Mouse (Mus musculus) heart, embryonic 12.5 days (tissue): ENCODE data around the gene Gm867. TPM values are rescaled to one million over a fixed set of nuclear protein-coding genes. Genes with fewer than 3 reads are reported as not detected.

Source experiments
- ATAC-seq: fragments of 200-750 bp; cut with Nextera tagmentation; 2 replicates; pipeline ENCODE4 v1.8.0; 2017; ENCODE audit warnings: moderate TSS enrichment, moderate library complexity; ENCODE audit not compliant: insufficient number of reproducible peaks, low FRiP score
- H3K27ac ChIP-seq: fragments of 300-500 bp; sonication (generic); 2 replicates; pipeline ENCODE4 v1.5.1; 2016; ENCODE audit warnings: mild to moderate bottlenecking, moderate library complexity; ENCODE audit not compliant: poor library complexity, severe bottlenecking
- H3K27me3 ChIP-seq: fragments of 300-500 bp; sonication (generic); replicated peaks from 2 replicates; pipeline ENCODE4 v1.6.1; 2016; ENCODE audit warnings: mild to moderate bottlenecking, moderate library complexity
- H3K36me3 ChIP-seq: fragments of 300-500 bp; sonication (generic); 2 replicates; pipeline ENCODE4 v1.6.1; 2016; ENCODE audit warnings: mild to moderate bottlenecking, moderate library complexity
- H3K4me1 ChIP-seq: fragments of 300-500 bp; sonication (generic); replicated peaks from 2 replicates; pipeline ENCODE4 v1.6.1; 2016; ENCODE audit warnings: mild to moderate bottlenecking
- H3K4me2 ChIP-seq: fragments of 300-500 bp; sonication (generic); 2 replicates; pipeline ENCODE4 v1.6.1; 2016; ENCODE audit warnings: mild to moderate bottlenecking, moderate library complexity
- H3K4me3 ChIP-seq: fragments of 300-500 bp; sonication (generic); 2 replicates; pipeline ENCODE4 v1.5.1; 2016; ENCODE audit warnings: mild to moderate bottlenecking
- H3K9ac ChIP-seq: fragments of 300-500 bp; sonication (generic); 2 replicates; pipeline ENCODE4 v1.6.1; 2016; ENCODE audit warnings: mild to moderate bottlenecking, moderate library complexity
- H3K9me3 ChIP-seq: fragments of 300-500 bp; sonication (generic); replicated peaks from 2 replicates; pipeline ENCODE4 v1.6.1; 2016; ENCODE audit warnings: mild to moderate bottlenecking, moderate library complexity
- WGBS: fragments of 180-500 bp; shearing (Covaris S2); methylation state at CpG from one replicate; pipeline ENCODE4 v1.1.7; 2016; 5-methylcytosine and 5-hydroxymethylcytosine counted together
- polyA plus RNA-seq: library from polyadenylated mRNA; unstranded; fragments of >200 nt; fragmentation: Nextera tagmentation; extraction: Ambion mirVana; gene quantifications from 2 replicates; pipeline ENCODE4 v1.2.1, GENCODE M21; 2016

Gm867 gene
- polyA plus RNA-seq, 1 experiment from 2014 or later, result 1.1 TPM

DNA sequence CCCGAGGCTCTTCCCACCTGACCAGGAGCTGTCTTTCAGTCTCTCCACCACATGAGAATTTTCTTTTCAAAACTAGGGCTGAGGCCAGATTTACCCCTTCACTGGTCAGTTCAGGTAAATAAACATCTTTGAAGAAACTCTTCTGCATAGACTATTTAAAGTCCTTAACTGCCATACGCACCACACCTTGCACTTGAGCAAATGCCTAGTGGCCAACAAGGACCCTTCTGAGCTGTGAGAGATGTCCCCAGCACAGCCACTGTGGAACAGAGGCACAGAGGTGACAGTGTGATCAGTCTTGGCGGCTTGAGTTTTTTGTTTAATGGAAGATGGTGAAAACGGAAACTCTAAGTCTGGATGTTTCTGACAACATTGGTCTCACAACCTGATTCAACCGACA lies 21.4 kb downstream of the Gm867 start:
- H3K9me3 ChIP-seq, result no peaks in the 10 kb centered on the region
- no peak for ATAC-seq
- no peaks in the 10 kb centered on the region for H3K27me3 ChIP-seq
- no peak overlapping the region for H3K4me2 ChIP-seq
- H3K4me3 ChIP-seq, result no peak overlapping the region
- H3K4me1 ChIP-seq, result peaks cover 57% of the 10 kb centered on the region
- H3K27ac ChIP-seq, result no peak overlapping the region
- H3K36me3 ChIP-seq, result peaks cover 53% of the 10 kb centered on the region
- no peak overlapping the region for H3K9ac ChIP-seq
- 84% methylated on average over 5 of the region's 5 CpGs for WGBS

DNA sequence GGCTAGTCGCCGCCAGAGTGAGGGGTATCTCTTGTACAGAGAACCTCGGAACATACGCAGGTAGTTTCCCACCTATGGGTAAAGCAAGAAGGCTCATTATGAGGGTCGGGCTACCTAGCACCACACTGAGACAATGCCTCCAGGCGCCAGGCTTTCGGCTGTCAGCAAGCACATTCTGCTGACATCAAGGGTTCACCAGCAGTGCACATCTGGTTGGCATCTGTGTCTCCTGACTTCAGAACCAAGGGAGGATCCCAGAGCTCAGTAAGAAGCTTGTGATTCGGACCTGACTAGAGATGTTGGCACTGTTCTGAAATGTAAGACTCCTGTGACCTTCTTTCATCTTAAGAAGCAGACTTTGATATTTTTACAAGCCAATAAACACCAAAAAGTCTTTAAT lies 23.6 kb downstream of the Gm867 start:
- Histone ChIP-seq H3K27me3 (no peaks in the 10 kb centered on the region), H3K9ac (no peak overlapping the region; the same call in 1 of the 2 replicates), H3K4me1 (peaks cover 61% of the 10 kb centered on the region), H3K4me2 (no peak overlapping the region), H3K9me3 (no peaks in the 10 kb centered on the region), H3K36me3 (peaks cover 60% of the 10 kb centered on the region), H3K4me3 (no peak overlapping the region), H3K27ac (no peak overlapping the region)
- WGBS, result 76% methylated on average over 8 of the region's 8 CpGs
- ATAC-seq, result no peak

DNA sequence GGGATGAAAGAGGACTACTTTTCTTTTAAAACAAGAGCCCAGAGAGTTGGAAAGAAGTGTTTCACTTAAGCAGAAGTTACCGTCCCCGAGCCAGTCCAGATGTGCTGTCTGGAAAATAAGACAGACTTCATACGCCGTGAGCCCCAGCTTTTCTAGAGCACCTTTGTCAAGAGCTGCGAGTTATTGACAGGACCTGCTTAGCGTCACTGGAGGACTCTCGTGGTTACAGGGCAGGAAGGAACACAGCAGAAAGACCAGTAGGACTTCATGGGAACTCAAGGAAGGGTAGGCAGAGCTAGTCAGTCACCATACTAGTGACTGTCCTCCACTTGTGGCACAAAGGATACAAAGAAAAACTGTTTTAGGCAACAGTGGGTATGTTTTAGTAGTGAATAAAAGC lies 24.9 kb downstream of the Gm867 start:
- no peaks in the 10 kb centered on the region for H3K9me3 ChIP-seq
- H3K4me3 ChIP-seq, result no peak overlapping the region
- WGBS, result 32% methylated on average over 7 of the region's 7 CpGs
- ATAC-seq, result no peak
- H3K27ac ChIP-seq, result no peak overlapping the region
- H3K27me3 ChIP-seq, result no peaks in the 10 kb centered on the region
- H3K4me1 ChIP-seq, result peaks cover 61% of the 10 kb centered on the region
- peaks cover 73% of the 10 kb centered on the region for H3K36me3 ChIP-seq
- H3K9ac ChIP-seq, result no peak overlapping the region
- H3K4me2 ChIP-seq, result no peak overlapping the region

DNA sequence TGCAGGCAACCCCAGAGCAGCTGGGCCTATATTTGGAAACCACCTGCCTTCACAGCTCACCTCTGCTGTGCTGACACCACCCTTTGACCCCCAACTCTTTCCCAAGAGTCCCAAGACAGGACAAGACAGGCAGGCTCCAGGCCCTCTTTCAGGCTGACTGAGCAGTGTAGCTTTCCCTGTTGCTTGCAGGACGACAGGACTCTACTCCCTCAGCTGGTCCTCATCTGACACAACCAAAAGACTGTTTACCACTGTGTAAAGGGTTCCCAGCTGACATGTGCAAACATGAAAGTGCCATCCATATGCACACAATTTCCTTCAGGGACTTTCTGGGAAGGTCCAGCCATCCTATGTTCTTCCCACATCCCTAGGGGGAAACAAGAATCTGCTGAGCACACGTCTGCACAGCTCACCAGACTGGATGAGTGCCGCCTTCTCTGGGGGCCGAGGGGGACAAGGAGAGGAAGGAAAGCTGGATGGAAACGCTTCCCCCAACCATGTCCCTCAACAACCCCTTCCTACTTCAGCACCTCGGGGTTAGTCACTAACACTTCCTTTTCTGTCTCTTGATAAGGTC lies 27.4 kb downstream of the Gm867 start:
- Histone ChIP-seq H3K9ac (peak overlapping the region; percentile 35), H3K36me3 (peaks cover 76% of the 10 kb centered on the region), H3K4me1 (peaks cover 39% of the 10 kb centered on the region), H3K4me3 (no peak overlapping the region), H3K27me3 (no peaks in the 10 kb centered on the region), H3K9me3 (no peaks in the 10 kb centered on the region), H3K4me2 (no peak overlapping the region), H3K27ac (no peak overlapping the region)
- WGBS, result 39% methylated on average over 6 of the region's 6 CpGs
- ATAC-seq, result no peak

DNA sequence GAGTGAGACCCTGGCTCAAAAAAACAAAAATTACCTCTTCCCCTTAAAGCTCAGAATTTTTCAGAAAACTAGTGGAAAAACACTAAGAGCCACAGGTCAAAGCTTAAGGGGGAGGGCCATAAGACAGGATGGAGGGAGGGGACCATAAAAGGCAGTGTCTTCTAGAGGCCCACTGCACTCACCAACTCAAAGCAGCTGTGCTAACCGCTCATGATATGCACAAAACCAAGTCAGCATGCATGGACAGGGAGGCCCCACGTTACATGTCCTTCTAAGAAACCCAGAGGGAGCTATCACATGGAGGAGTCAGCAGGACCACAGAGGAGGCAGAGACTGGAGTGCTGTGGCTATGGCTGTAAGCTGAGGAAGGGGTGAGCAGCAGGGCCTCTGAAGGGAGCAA lies 29.8 kb downstream of the Gm867 start:
- H3K27ac ChIP-seq, result no peak overlapping the region
- no peak overlapping the region for H3K4me3 ChIP-seq
- no peak overlapping the region for H3K9ac ChIP-seq
- H3K4me2 ChIP-seq, result no peak overlapping the region
- peaks cover 23% of the 10 kb centered on the region for H3K4me1 ChIP-seq
- H3K9me3 ChIP-seq, result no peaks in the 10 kb centered on the region
- H3K36me3 ChIP-seq, result peaks cover 83% of the 10 kb centered on the region
- 90% methylated on average over 2 of the region's 2 CpGs for WGBS
- ATAC-seq, result no peak
- H3K27me3 ChIP-seq, result no peaks in the 10 kb centered on the region

DNA sequence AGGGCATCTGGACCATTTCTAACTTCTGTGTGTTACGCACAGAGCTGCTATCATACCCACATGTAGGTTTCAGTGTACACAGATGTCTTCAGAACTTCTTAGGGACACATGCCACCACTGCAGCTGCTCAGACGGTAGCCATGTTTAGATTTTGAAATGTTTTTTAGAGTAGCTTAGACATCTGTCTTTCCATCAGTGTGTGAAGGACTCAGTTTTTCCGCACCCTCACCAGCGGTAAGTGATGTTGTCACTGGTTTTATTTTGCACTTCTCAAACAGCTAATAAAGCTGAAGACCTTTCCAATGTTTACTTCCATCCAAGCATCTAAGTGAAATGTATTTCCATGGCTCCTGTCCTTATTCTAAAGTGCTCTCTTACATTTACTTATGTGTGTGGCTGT lies 33.6 kb downstream of the Gm867 start:
- no peaks in the 10 kb centered on the region for H3K27me3 ChIP-seq
- H3K4me2 ChIP-seq, result no peak overlapping the region
- no peak overlapping the region for H3K9ac ChIP-seq
- H3K4me3 ChIP-seq, result no peak overlapping the region
- H3K27ac ChIP-seq, result no peak overlapping the region
- no peak for ATAC-seq
- 94% methylated on average over 4 of the region's 4 CpGs for WGBS
- no peaks in the 10 kb centered on the region for H3K9me3 ChIP-seq
- peaks cover 94% of the 10 kb centered on the region for H3K36me3 ChIP-seq
- H3K4me1 ChIP-seq, result no peaks in the 10 kb centered on the region

DNA sequence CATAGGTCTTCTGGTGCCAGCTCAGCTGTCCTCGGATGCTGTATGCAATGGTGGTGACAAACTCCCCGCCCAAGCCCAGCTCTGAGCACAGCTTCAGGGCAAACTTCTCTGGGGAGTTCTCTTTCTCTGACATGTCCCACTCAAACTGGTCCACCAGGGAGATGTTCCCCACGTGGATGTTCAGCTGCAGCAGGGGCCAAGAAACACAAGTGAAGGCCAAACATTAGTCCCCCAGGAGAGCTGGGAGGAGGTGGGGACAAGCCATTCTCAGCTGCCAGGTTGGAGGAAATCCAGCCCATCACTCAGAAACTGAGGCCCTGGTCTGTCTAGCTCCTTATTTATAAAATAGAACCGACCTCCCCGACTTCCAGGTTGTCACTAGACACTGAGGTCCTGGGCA lies 36.1 kb downstream of the Gm867 start:
- Histone ChIP-seq H3K4me1 (peaks cover 10% of the 10 kb centered on the region), H3K9ac (no peak overlapping the region), H3K27ac (no peak overlapping the region), H3K4me2 (no peak overlapping the region), H3K27me3 (no peaks in the 10 kb centered on the region), H3K36me3 (peaks cover 90% of the 10 kb centered on the region), H3K9me3 (no peaks in the 10 kb centered on the region), H3K4me3 (no peak overlapping the region)
- no peak for ATAC-seq
- WGBS, result 82% methylated on average over 5 of the region's 5 CpGs

DNA sequence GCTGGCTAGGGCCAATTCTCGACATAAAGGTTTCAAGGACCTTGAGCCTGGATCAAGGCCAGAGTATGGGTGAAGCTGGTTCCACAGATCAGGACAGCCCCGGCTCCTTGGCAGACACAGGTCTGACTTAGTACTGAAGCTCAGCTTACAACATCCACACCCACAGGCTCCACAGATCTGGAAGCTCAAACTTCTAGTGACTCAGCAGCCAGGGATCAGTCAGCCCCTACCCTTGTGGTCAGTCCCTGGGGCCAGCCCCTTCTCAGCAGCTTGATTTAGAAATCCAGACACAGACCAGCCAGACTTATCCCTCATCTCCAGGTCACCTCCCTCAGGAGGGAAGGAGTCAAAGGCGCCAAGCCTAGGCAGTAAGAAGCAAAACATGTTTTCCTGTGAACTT lies 41.6 kb downstream of the Gm867 start:
- Histone ChIP-seq H3K4me1 (peaks cover 30% of the 10 kb centered on the region), H3K27ac (peak overlapping the region; percentile 68), H3K9me3 (no peaks in the 10 kb centered on the region), H3K4me3 (no peak overlapping the region), H3K27me3 (no peaks in the 10 kb centered on the region), H3K9ac (no peak overlapping the region), H3K36me3 (peaks cover 79% of the 10 kb centered on the region), H3K4me2 (no peak overlapping the region)
- WGBS, result 37% methylated on average over 3 of the region's 3 CpGs
- ATAC-seq, result peak; percentile 39; the same call in 1 of the 2 replicates

DNA sequence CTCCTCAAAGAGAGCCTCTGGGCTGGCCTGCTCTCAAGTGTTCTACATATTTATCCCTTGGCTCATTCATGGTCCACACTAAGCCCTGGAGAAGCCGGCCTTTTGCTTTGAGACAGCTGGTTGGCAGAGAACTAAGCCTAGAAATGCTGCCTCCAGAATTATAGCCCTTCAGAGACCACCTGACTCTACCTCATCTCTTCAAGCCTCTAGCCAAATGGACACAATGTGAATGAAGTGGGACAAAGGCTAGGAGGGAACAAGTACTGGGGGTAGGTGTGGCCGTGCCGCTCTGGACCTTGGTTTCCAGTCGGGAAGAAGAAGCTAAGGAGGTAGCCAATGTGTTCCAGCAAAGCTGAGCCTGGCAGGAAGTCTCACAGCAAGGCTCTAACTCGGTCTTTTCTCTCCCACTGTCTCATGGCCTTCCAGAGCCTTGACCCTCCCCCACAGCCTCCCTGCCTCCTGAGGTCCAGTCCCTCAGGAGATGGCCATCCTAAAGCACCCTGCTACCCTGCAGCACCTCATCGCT lies 42.4 kb downstream of the Gm867 start:
- no peak for ATAC-seq
- H3K27ac ChIP-seq, result peak overlapping the region; percentile 68
- peaks cover 72% of the 10 kb centered on the region for H3K36me3 ChIP-seq

DNA sequence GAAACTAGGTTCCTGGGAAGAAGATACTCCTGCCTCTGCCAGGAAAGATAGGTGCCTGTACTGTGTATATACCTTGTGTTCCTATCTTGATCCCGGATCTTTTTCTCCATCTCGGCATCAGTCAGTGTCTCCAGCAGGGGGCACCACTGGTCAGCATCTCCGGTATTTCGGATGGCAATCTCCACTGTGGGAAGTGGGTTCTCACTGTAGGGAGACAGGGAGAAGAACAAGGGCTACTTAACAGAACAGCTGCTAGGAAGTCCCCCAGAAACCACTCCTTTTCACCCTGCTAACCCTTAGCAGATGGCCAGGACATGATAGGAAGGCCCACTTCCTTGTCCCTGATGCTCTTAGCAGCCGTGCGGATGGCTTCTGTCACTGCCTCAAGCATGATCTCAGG lies 43.1 kb downstream of the Gm867 start:
- Histone ChIP-seq H3K27me3 (no peaks in the 10 kb centered on the region), H3K27ac (no peak overlapping the region), H3K4me2 (no peak overlapping the region), H3K9me3 (no peaks in the 10 kb centered on the region), H3K4me3 (no peak overlapping the region), H3K9ac (no peak overlapping the region), H3K36me3 (peaks cover 65% of the 10 kb centered on the region), H3K4me1 (peaks cover 36% of the 10 kb centered on the region)
- 49% methylated on average over 6 of the region's 6 CpGs for WGBS
- no peak for ATAC-seq

More for the DNA sequence above, 42.4 kb downstream of the Gm867 start:
- Histone ChIP-seq H3K9me3 (no peaks in the 10 kb centered on the region), H3K27me3 (no peaks in the 10 kb centered on the region), H3K9ac (no peak overlapping the region), H3K4me3 (no peak overlapping the region), H3K4me2 (no peak overlapping the region), H3K4me1 (peaks cover 36% of the 10 kb centered on the region)
- WGBS, result 79% methylated on average over 6 of the region's 6 CpGs

DNA sequence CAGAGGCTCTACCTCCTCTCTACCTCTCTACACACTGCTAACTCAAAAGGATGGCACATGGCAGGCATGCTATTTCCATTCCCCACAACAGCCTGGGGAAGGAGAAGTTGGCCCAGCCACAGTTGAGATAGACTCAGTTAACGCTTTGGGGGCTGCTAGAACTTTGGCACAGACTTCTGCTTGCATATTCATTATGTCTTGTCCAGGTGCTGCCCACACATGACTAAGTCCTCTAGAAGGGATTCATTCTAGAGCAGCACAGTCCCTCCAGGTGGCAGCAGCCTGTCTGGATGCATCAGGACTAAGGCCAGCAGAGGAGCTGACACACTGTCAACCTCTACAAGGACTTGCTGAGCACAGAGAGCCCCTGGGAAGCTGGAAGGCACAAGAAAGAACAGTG lies 44.3 kb downstream of the Gm867 start:
- Histone ChIP-seq H3K4me1 (peaks cover 36% of the 10 kb centered on the region), H3K27me3 (no peaks in the 10 kb centered on the region), H3K9ac (no peak overlapping the region), H3K4me2 (no peak overlapping the region), H3K27ac (no peak overlapping the region), H3K4me3 (no peak overlapping the region), H3K9me3 (no peaks in the 10 kb centered on the region), H3K36me3 (peaks cover 54% of the 10 kb centered on the region)
- no peak for ATAC-seq
- WGBS, result 90% methylated on average over 1 of the region's 1 CpGs

DNA sequence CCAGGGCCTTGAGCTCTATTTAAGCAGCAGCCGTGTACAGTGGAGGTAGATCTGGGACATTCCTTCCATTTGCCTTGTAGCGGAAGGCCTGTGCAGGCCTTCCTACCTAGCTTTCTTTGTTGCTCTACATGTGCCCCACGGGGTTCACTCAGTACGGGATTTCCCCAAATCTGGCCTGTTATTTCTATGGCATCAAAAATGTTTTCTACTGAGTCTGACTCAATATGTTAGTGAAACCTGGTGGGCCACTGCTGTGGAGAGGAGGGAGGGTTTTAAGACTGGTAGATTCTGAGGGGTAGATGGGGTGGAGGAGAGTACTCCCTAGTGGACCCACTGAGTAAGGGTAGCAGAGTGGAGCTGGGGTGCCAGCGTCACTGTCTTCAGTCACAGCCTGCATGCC lies 44.7 kb downstream of the Gm867 start:
- H3K27ac ChIP-seq, result no peak overlapping the region
- peaks cover 50% of the 10 kb centered on the region for H3K36me3 ChIP-seq
- no peak for ATAC-seq
- H3K9me3 ChIP-seq, result no peaks in the 10 kb centered on the region
- WGBS, result 90% methylated on average over 5 of the region's 5 CpGs
- H3K4me3 ChIP-seq, result no peak overlapping the region
- H3K27me3 ChIP-seq, result no peaks in the 10 kb centered on the region
- H3K4me1 ChIP-seq, result peaks cover 36% of the 10 kb centered on the region
- H3K4me2 ChIP-seq, result no peak overlapping the region
- no peak overlapping the region for H3K9ac ChIP-seq
